Mouse (Mus musculus): ENCODE results near the gene 1700010I14Rik. TPM values are rescaled to one million over a fixed set of nuclear protein-coding genes. Genes with fewer than 3 reads are reported as not detected.

The 1700010I14Rik gene
- 0.55 and 0.61 TPM in 2 replicates for polyA plus RNA-seq (2015; fragmentation: Nextera tagmentation; extraction: Ambion mirVana)

- no peak within 1 kb of the TSS for H3K27ac ChIP-seq
- H3K4me1 ChIP-seq, result peaks cover 7% of the 10 kb centered on the region
- H3K4me3 ChIP-seq, result peak within 1 kb of the TSS; percentile 26
- no peak within 1 kb of the TSS for H3K9ac ChIP-seq
- no peaks in the 10 kb centered on the region for H3K36me3 ChIP-seq
- peak within 1 kb of the TSS; percentile 31 for H3K4me2 ChIP-seq
- no peaks in the 10 kb centered on the region for H3K9me3 ChIP-seq
- WGBS, result 5% methylated on average over 13 of the region's 13 CpGs
- no peaks in the 10 kb centered on the region for H3K27me3 ChIP-seq
- ATAC-seq (ENCODE audit: insufficient number of reproducible peaks, low FRiP score, low TSS enrichment, low read depth), result no peak
Observed at GRCm38 (mm10) chr17:8988119-8988807, at the start of gene 1700010I14Rik. Gene 1700010I14Rik (plus strand): TSS chr17:8988333.

DNA sequence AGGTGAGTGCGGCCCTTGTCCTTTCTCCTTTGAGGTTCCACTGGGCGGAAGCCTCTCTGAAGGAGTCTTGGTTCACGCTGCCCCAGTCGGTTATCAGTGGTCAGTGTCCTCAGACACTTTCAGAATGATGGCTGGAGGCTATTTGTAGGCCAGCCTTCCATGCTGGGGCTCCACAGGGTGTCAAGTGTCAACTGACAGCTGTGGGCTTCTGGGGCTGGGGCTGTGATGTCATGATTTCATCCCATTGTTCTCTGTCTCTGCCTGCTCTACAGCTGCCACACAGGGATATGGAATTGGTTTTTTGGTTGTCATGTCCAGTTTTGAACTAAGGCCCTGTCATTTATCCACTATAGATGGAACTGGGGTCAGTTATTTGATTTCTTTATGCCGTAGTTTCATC lies 36.5 kb upstream of the 1700010I14Rik start:
- H3K4me1 ChIP-seq, result no peaks in the 10 kb centered on the region
- H3K9ac ChIP-seq, result no peak overlapping the region
- no peaks in the 10 kb centered on the region for H3K9me3 ChIP-seq
- H3K4me2 ChIP-seq, result no peak overlapping the region
- 83% methylated on average over 5 of the region's 5 CpGs for WGBS
- H3K36me3 ChIP-seq, result peaks cover 8% of the 10 kb centered on the region; the same call in 1 of the 2 replicates
- H3K4me3 ChIP-seq, result no peak overlapping the region
- H3K27ac ChIP-seq, result no peak overlapping the region
- H3K27me3 ChIP-seq, result no peaks in the 10 kb centered on the region
- ATAC-seq (ENCODE audit: insufficient number of reproducible peaks, low FRiP score, low TSS enrichment, low read depth), result no peak

GRCm38 (mm10) chr17:8952951-8953350 lies 35.2 kb upstream of the 1700010I14Rik start:
- 80% methylated on average over 8 of the region's 8 CpGs for WGBS
- no peak for ATAC-seq (ENCODE audit: insufficient number of reproducible peaks, low FRiP score, low TSS enrichment, low read depth)

DNA sequence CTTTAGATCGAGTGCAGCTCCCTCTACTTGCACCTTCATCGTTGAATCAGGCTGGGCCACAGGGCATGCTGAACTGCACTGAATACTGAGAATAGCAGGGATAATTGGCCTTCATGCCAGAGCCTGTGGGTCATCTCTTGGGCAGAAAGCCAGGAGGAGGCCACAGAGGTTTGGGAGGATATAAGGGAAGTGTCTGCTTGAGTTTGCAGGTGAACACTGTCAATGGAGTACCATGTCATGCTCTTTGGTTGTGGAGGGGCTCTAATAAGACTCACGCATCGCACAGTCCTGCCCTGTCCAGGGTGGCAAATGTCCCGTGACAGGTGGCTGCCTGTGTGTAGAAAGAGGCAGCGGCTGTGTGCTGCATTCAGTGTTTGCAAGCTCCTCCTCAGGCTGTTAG lies 30.0 kb upstream of the 1700010I14Rik start:
- no peak overlapping the region for H3K27ac ChIP-seq
- H3K27me3 ChIP-seq, result no peaks in the 10 kb centered on the region
- H3K4me2 ChIP-seq, result no peak overlapping the region
- ATAC-seq (ENCODE audit: insufficient number of reproducible peaks, low FRiP score, low TSS enrichment, low read depth), result no peak
- H3K4me3 ChIP-seq, result no peak overlapping the region
- H3K4me1 ChIP-seq, result no peaks in the 10 kb centered on the region
- H3K9me3 ChIP-seq, result no peaks in the 10 kb centered on the region
- 81% methylated on average over 6 of the region's 6 CpGs for WGBS
- H3K36me3 ChIP-seq, result no peaks in the 10 kb centered on the region
- no peak overlapping the region for H3K9ac ChIP-seq

More at GRCm38 (mm10) chr17:8952951-8953350, 35.2 kb upstream of the 1700010I14Rik start:
- Histone ChIP-seq H3K27ac (no peak overlapping the region), H3K36me3 (peaks cover 8% of the 10 kb centered on the region; the same call in 1 of the 2 replicates), H3K9me3 (no peaks in the 10 kb centered on the region), H3K4me1 (no peaks in the 10 kb centered on the region), H3K4me3 (no peak overlapping the region), H3K27me3 (no peaks in the 10 kb centered on the region), H3K4me2 (no peak overlapping the region), H3K9ac (no peak overlapping the region)

- WGBS, result 91% methylated on average over 4 of the region's 4 CpGs
- Histone ChIP-seq H3K4me3 (no peak overlapping the region), H3K4me2 (no peak overlapping the region), H3K27ac (no peak overlapping the region), H3K4me1 (no peaks in the 10 kb centered on the region), H3K36me3 (no peaks in the 10 kb centered on the region), H3K27me3 (no peaks in the 10 kb centered on the region), H3K9me3 (no peaks in the 10 kb centered on the region), H3K9ac (no peak overlapping the region)
- ATAC-seq (ENCODE audit: insufficient number of reproducible peaks, low FRiP score, low TSS enrichment, low read depth), result no peak
Observed at GRCm38 (mm10) chr17:8960386-8960785, 27.7 kb upstream of the 1700010I14Rik start.

DNA sequence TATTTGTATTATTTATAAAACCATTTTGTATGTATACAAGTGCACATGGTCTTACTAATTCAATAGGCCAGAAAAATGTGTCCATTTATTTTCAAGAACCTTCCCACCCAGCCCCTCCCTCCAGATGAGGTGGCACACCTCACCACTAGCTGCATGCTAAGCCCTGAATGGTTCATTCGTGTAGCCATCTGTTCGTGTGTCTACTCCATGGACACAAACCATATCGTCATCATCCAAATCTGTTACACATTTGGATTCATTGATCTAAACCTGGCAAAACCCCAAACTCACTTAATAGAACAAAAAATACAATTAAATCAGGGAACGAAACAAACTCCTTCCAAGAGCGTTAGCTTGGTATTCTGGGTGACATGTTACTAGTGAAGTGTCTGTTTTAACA lies 27.0 kb upstream of the 1700010I14Rik start:
- Histone ChIP-seq H3K9ac (no peak overlapping the region), H3K4me2 (no peak overlapping the region), H3K4me3 (no peak overlapping the region), H3K9me3 (no peaks in the 10 kb centered on the region), H3K27me3 (no peaks in the 10 kb centered on the region), H3K27ac (no peak overlapping the region), H3K36me3 (no peaks in the 10 kb centered on the region), H3K4me1 (no peaks in the 10 kb centered on the region)
- ATAC-seq (ENCODE audit: insufficient number of reproducible peaks, low FRiP score, low TSS enrichment, low read depth), result no peak
- 81% methylated on average over 5 of the region's 5 CpGs for WGBS

DNA sequence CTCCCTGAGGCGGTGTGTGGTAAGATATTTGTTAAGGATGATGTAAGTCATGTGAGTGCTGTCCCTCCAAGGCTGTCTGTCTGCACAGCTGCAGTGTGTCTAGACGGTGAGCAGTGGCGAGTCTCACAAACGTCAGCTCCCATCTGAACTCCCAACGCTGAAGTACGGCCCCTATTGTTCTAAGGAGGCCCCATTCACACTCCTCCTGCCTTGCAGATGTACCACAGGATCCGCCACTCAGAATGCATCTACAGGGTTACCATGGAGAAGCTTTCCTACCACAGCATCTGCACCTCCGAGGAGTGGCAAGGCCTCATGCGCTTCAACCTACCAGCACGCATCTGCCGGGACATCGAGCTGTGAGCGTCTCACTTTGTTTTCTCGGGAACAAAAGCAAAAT lies 26.5 kb upstream of the 1700010I14Rik start:
- Histone ChIP-seq H3K9ac (no peak overlapping the region), H3K4me1 (no peaks in the 10 kb centered on the region), H3K4me2 (no peak overlapping the region), H3K27me3 (no peaks in the 10 kb centered on the region), H3K9me3 (no peaks in the 10 kb centered on the region), H3K36me3 (no peaks in the 10 kb centered on the region), H3K4me3 (no peak overlapping the region), H3K27ac (no peak overlapping the region)
- no peak for ATAC-seq (ENCODE audit: insufficient number of reproducible peaks, low FRiP score, low TSS enrichment, low read depth)
- WGBS, result 82% methylated on average over 14 of the region's 14 CpGs

GRCm38 (mm10) chr17:8965177-8965576 lies 23.0 kb upstream of the 1700010I14Rik start:
- no peak for ATAC-seq (ENCODE audit: insufficient number of reproducible peaks, low FRiP score, low TSS enrichment, low read depth)
- Histone ChIP-seq H3K27me3 (no peaks in the 10 kb centered on the region), H3K27ac (no peak overlapping the region), H3K4me1 (no peaks in the 10 kb centered on the region), H3K9me3 (no peaks in the 10 kb centered on the region), H3K36me3 (no peaks in the 10 kb centered on the region), H3K4me2 (no peak overlapping the region), H3K4me3 (no peak overlapping the region), H3K9ac (no peak overlapping the region)
- WGBS, result 89% methylated on average over 6 of the region's 6 CpGs

DNA sequence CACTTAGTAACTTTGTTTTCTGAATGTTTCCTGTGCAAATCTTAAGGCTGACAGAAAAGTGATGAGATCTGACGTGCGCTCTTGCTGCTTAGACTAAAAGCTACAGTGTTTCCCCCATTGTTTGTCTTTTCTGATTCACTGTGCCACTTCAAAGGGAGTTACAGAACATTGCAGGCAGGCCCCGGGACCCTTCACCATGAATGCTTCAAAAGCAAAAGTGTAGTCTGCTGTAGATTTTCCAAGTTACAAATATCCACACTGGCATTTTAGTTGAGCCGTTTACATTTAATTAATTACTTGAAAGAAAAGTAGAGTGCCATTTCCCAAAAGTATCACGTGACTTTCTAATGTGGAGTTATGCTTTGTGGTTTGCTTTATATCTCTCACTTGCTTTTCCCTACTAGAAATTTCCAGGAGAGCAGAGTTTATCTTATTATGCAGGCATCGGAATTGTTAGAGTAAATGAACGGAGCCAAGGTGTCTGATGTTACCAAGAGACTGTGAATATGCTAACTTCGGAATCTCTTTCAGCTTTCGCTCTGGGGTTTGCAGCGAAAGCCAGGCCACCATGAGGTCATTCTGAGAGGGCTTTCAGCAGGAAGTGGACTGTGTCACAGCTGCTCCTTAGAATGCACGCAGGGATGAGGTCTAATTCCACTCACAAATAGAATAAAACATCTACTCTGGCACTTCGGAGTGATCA lies 15.8 kb upstream of the 1700010I14Rik start:
- Histone ChIP-seq H3K36me3 (no peaks in the 10 kb centered on the region), H3K9ac (no peak overlapping the region), H3K4me3 (no peak overlapping the region), H3K4me2 (no peak overlapping the region), H3K9me3 (no peaks in the 10 kb centered on the region), H3K27me3 (no peaks in the 10 kb centered on the region), H3K27ac (no peak overlapping the region), H3K4me1 (no peaks in the 10 kb centered on the region)
- ATAC-seq (ENCODE audit: insufficient number of reproducible peaks, low FRiP score, low TSS enrichment, low read depth), result no peak
- 54% methylated on average over 12 of the region's 12 CpGs for WGBS

GRCm38 (mm10) chr17:8973331-8973730 lies 14.8 kb upstream of the 1700010I14Rik start:
- 67% methylated on average over 5 of the region's 5 CpGs for WGBS
- no peak overlapping the region for H3K4me3 ChIP-seq
- no peak overlapping the region for H3K4me2 ChIP-seq
- H3K9me3 ChIP-seq, result no peaks in the 10 kb centered on the region
- H3K9ac ChIP-seq, result no peak overlapping the region
- no peaks in the 10 kb centered on the region for H3K36me3 ChIP-seq
- ATAC-seq (ENCODE audit: insufficient number of reproducible peaks, low FRiP score, low TSS enrichment, low read depth), result no peak
- H3K27me3 ChIP-seq, result no peaks in the 10 kb centered on the region
- no peaks in the 10 kb centered on the region for H3K4me1 ChIP-seq
- H3K27ac ChIP-seq, result no peak overlapping the region

DNA sequence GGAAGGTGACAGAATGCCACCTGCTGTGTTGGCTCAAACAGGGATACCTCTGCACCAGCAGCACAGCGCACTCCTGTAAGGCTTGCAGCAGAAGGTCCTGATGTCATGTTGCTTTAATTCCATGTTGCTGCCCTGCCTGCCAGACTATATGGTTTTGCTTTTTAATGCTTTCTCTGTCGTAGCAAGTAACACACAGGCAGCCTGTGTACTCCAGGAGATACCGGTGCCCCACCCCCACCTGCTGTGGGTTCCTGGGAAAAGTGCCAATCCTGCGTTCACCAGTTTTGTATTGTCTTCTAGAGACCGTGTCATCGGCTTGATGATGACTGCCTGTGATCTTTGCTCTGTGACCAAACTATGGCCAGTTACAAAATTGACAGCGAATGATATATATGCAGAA lies 13.7 kb upstream of the 1700010I14Rik start:
- Histone ChIP-seq H3K9ac (no peak overlapping the region), H3K9me3 (no peaks in the 10 kb centered on the region), H3K4me1 (no peaks in the 10 kb centered on the region), H3K27me3 (no peaks in the 10 kb centered on the region), H3K4me2 (no peak overlapping the region), H3K36me3 (0 out of 2 replicates have a peak, but pooled peaks cover under 1% of the 10 kb centered on the region), H3K27ac (no peak overlapping the region), H3K4me3 (no peak overlapping the region)
- ATAC-seq (ENCODE audit: insufficient number of reproducible peaks, low FRiP score, low TSS enrichment, low read depth), result no peak
- WGBS, result 58% methylated on average over 7 of the region's 7 CpGs

GRCm38 (mm10) chr17:8974823-8975397 lies 13.2 kb upstream of the 1700010I14Rik start:
- H3K4me2 ChIP-seq, result no peak overlapping the region
- no peak for ATAC-seq (ENCODE audit: insufficient number of reproducible peaks, low FRiP score, low TSS enrichment, low read depth)
- H3K4me1 ChIP-seq, result no peaks in the 10 kb centered on the region
- WGBS, result 49% methylated on average over 6 of the region's 6 CpGs
- no peak overlapping the region for H3K9ac ChIP-seq
- H3K9me3 ChIP-seq, result no peaks in the 10 kb centered on the region
- 0 out of 2 replicates have a peak, but pooled peaks cover 2% of the 10 kb centered on the region for H3K36me3 ChIP-seq
- no peaks in the 10 kb centered on the region for H3K27me3 ChIP-seq
- no peak overlapping the region for H3K27ac ChIP-seq
- H3K4me3 ChIP-seq, result no peak overlapping the region
